Mouse (Mus musculus) adrenal gland, postnatal 36 days (tissue): ENCODE results near the gene Utp6. TPM values are rescaled to one million over a fixed set of nuclear protein-coding genes. Genes with fewer than 3 reads are reported as not detected.

Experiments
- total RNA-seq, 2 experiments: library from RNA; stranded (reverse); gene quantifications; 2 replicates each; pipeline ENCODE4 v1.2.3; 2021

Gene Utp6
- total RNA-seq, 2 experiments from 2014 or later, result 39.8 to 41.7 TPM

Other genes with a start within 250 kb of the Utp6 start
- gene Suz12, start 30.7 kb upstream of the Utp6 start, total RNA-seq, result 10 to 100 TPM; 44.1 to 56.8 TPM
- 10 to 100 TPM; 15.6 to 15.8 TPM for gene Crlf3, start 118.6 kb upstream of the Utp6 start, total RNA-seq
- 1 to 10 TPM; 2.2 to 2.3 TPM for gene Atad5, start 127.0 kb upstream of the Utp6 start, total RNA-seq
- gene Tefm, start 179.8 kb upstream of the Utp6 start, total RNA-seq, result 10 to 100 TPM; 11.0 to 19.0 TPM
- gene Adap2, start 191.7 kb upstream of the Utp6 start, total RNA-seq, result 10 to 100 TPM in 1 of 2 experiments, 1 to 10 TPM in 1; 9.6 to 10.3 TPM
- 10 to 100 TPM in 1 of 2 experiments, 1 to 10 TPM in 1; 6.9 to 13.3 TPM for gene Rnf135, start 221.5 kb upstream of the Utp6 start, total RNA-seq
- gene Rhot1, start 246.6 kb upstream of the Utp6 start, total RNA-seq, result 10 to 100 TPM; 68.9 to 86.2 TPM